Mouse (Mus musculus): Measurements from ENCODE around the gene Ftl1. TPM values are rescaled to one million over a fixed set of nuclear protein-coding genes. Genes with fewer than 3 reads are reported as not detected.

Gene Ftl1
- polyA plus RNA-seq, 1 experiment from 2014 or later: 4,462 TPM

- peak overlapping the region; percentile 70 for H3K4me2 ChIP-seq (ENCODE audit: low read depth, low read length)
- H3K4me1 ChIP-seq (ENCODE audit: control insufficient read depth, insufficient read depth, low read length): peaks cover 34% of the 10 kb centered on the region
- peak overlapping the region; percentile 89 for H3K4me3 ChIP-seq (replicated peaks; ENCODE audit: low read length)
- H3K27me3 ChIP-seq (ENCODE audit: control insufficient read depth, insufficient read depth, low read length): no peaks in the 10 kb centered on the region
- H3K9ac ChIP-seq (ENCODE audit: low read length): peak overlapping the region; percentile 76
- H3K27ac ChIP-seq (ENCODE audit: low read length): peak overlapping the region; percentile 93
- H3K36me3 ChIP-seq (ENCODE audit: control insufficient read depth, insufficient read depth, low read length): peaks cover 8% of the 10 kb centered on the region; the same call in 1 of the 2 replicates
- H3K9me3 ChIP-seq (replicated peaks; ENCODE audit: control insufficient read depth, low read length): no peaks in the 10 kb centered on the region
- 59% methylated on average over 7 of the region's 7 CpGs for WGBS
- no peak for ATAC-seq (ENCODE audit: insufficient read depth, low FRiP score)
Observed at GRCm38 (mm10) chr7:45460377-45460776, 693 bp upstream of the Ftl1 start.

GRCm38 (mm10) chr7:45458748-45459563, 728 bp downstream of the Ftl1 start:
- Histone ChIP-seq H3K9ac (ENCODE audit: low read length) (peak overlapping the region; percentile 91), H3K4me2 (ENCODE audit: low read depth, low read length) (peak overlapping the region; percentile 87), H3K4me1 (ENCODE audit: control insufficient read depth, insufficient read depth, low read length) (peaks cover 34% of the 10 kb centered on the region), H3K36me3 (ENCODE audit: control insufficient read depth, insufficient read depth, low read length) (peaks cover 7% of the 10 kb centered on the region), H3K9me3 (replicated peaks; ENCODE audit: control insufficient read depth, low read length) (no peaks in the 10 kb centered on the region), H3K27me3 (ENCODE audit: control insufficient read depth, insufficient read depth, low read length) (no peaks in the 10 kb centered on the region), H3K27ac (ENCODE audit: low read length) (peak overlapping the region; percentile 94), H3K4me3 (replicated peaks; ENCODE audit: low read length) (peak overlapping the region; percentile 89)
- WGBS: under 1% methylated on average over 43 of the region's 43 CpGs
- peak; percentile 64 for ATAC-seq (ENCODE audit: insufficient read depth, low FRiP score)

GRCm38 (mm10) chr7:45457204-45458060, 2.3 kb downstream of the Ftl1 start:
- Histone ChIP-seq H3K4me2 (ENCODE audit: low read depth, low read length) (peak overlapping the region; percentile 87), H3K9me3 (replicated peaks; ENCODE audit: control insufficient read depth, low read length) (no peaks in the 10 kb centered on the region), H3K4me1 (ENCODE audit: control insufficient read depth, insufficient read depth, low read length) (peaks cover 34% of the 10 kb centered on the region), H3K9ac (ENCODE audit: low read length) (peak overlapping the region; percentile 91), H3K4me3 (replicated peaks; ENCODE audit: low read length) (peak overlapping the region; percentile 89), H3K36me3 (ENCODE audit: control insufficient read depth, insufficient read depth, low read length) (peaks cover 7% of the 10 kb centered on the region; the same call in 1 of the 2 replicates), H3K27me3 (ENCODE audit: control insufficient read depth, insufficient read depth, low read length) (no peaks in the 10 kb centered on the region), H3K27ac (ENCODE audit: low read length) (peak overlapping the region; percentile 94; the same call in 1 of the 2 replicates)
- 46% methylated on average over 10 of the region's 10 CpGs for WGBS
- ATAC-seq (ENCODE audit: insufficient read depth, low FRiP score): no peak

GRCm38 (mm10) chr7:45456721-45457203, 2.9 kb downstream of the Ftl1 start:
- ATAC-seq (ENCODE audit: insufficient read depth, low FRiP score): no peak
- peak overlapping the region; percentile 35; the same call in 1 of the 2 replicates for H3K27ac ChIP-seq (ENCODE audit: low read length)
- H3K27me3 ChIP-seq (ENCODE audit: control insufficient read depth, insufficient read depth, low read length): no peaks in the 10 kb centered on the region
- H3K4me2 ChIP-seq (ENCODE audit: low read depth, low read length): 0 out of 2 replicates have a peak overlapping the region, but pooled peaks have one; percentile 87
- H3K4me1 ChIP-seq (ENCODE audit: control insufficient read depth, insufficient read depth, low read length): peaks cover 32% of the 10 kb centered on the region
- no peaks in the 10 kb centered on the region for H3K9me3 ChIP-seq (replicated peaks; ENCODE audit: control insufficient read depth, low read length)
- H3K4me3 ChIP-seq (replicated peaks; ENCODE audit: low read length): peak overlapping the region; percentile 89; the same call in 1 of the 2 replicates
- peaks cover 7% of the 10 kb centered on the region; the same call in 1 of the 2 replicates for H3K36me3 ChIP-seq (ENCODE audit: control insufficient read depth, insufficient read depth, low read length)
- peak overlapping the region; percentile 7; the same call in 1 of the 2 replicates for H3K9ac ChIP-seq (ENCODE audit: low read length)
- WGBS: 39% methylated on average over 9 of the region's 9 CpGs

- Histone ChIP-seq H3K27ac (ENCODE audit: low read length) (peak overlapping the region; percentile 35; the same call in 1 of the 2 replicates), H3K4me2 (ENCODE audit: low read depth, low read length) (no peak overlapping the region), H3K36me3 (ENCODE audit: control insufficient read depth, insufficient read depth, low read length) (peaks cover 7% of the 10 kb centered on the region; the same call in 1 of the 2 replicates), H3K4me3 (replicated peaks; ENCODE audit: low read length) (no peak overlapping the region), H3K4me1 (ENCODE audit: control insufficient read depth, insufficient read depth, low read length) (peaks cover 26% of the 10 kb centered on the region), H3K9me3 (replicated peaks; ENCODE audit: control insufficient read depth, low read length) (no peaks in the 10 kb centered on the region), H3K27me3 (ENCODE audit: control insufficient read depth, insufficient read depth, low read length) (no peaks in the 10 kb centered on the region), H3K9ac (ENCODE audit: low read length) (no peak overlapping the region)
- no peak for ATAC-seq (ENCODE audit: insufficient read depth, low FRiP score)
- WGBS: 71% methylated on average over 13 of the region's 13 CpGs
Observed at GRCm38 (mm10) chr7:45455932-45456696, 3.6 kb downstream of the Ftl1 start.

- Histone ChIP-seq H3K27me3 (ENCODE audit: control insufficient read depth, insufficient read depth, low read length) (no peaks in the 10 kb centered on the region), H3K4me3 (replicated peaks; ENCODE audit: low read length) (no peak overlapping the region), H3K27ac (ENCODE audit: low read length) (no peak overlapping the region), H3K4me1 (ENCODE audit: control insufficient read depth, insufficient read depth, low read length) (peaks cover 15% of the 10 kb centered on the region), H3K9ac (ENCODE audit: low read length) (no peak overlapping the region), H3K9me3 (replicated peaks; ENCODE audit: control insufficient read depth, low read length) (no peaks in the 10 kb centered on the region), H3K4me2 (ENCODE audit: low read depth, low read length) (no peak overlapping the region), H3K36me3 (ENCODE audit: control insufficient read depth, insufficient read depth, low read length) (peaks cover 7% of the 10 kb centered on the region; the same call in 1 of the 2 replicates)
- ATAC-seq (ENCODE audit: insufficient read depth, low FRiP score): no peak
- WGBS: 89% methylated on average over 15 of the region's 15 CpGs
Observed at GRCm38 (mm10) chr7:45454971-45455370, 4.7 kb downstream of the Ftl1 start.

GRCm38 (mm10) chr7:45451344-45451982, 8.2 kb downstream of the Ftl1 start:
- Histone ChIP-seq H3K36me3 (ENCODE audit: control insufficient read depth, insufficient read depth, low read length) (peaks cover 4% of the 10 kb centered on the region; the same call in 1 of the 2 replicates), H3K27me3 (ENCODE audit: control insufficient read depth, insufficient read depth, low read length) (no peaks in the 10 kb centered on the region), H3K9me3 (replicated peaks; ENCODE audit: control insufficient read depth, low read length) (no peaks in the 10 kb centered on the region), H3K4me1 (ENCODE audit: control insufficient read depth, insufficient read depth, low read length) (no peaks in the 10 kb centered on the region), H3K4me2 (ENCODE audit: low read depth, low read length) (no peak overlapping the region), H3K4me3 (replicated peaks; ENCODE audit: low read length) (no peak overlapping the region), H3K9ac (ENCODE audit: low read length) (no peak overlapping the region), H3K27ac (ENCODE audit: low read length) (no peak overlapping the region)
- 57% methylated on average over 23 of the region's 23 CpGs for WGBS
- ATAC-seq (ENCODE audit: insufficient read depth, low FRiP score): peak; percentile 80; the same call in 1 of the 2 replicates

GRCm38 (mm10) chr7:45449974-45450373, 9.7 kb downstream of the Ftl1 start:
- H3K36me3 ChIP-seq (ENCODE audit: control insufficient read depth, insufficient read depth, low read length): peaks cover 4% of the 10 kb centered on the region; the same call in 1 of the 2 replicates
- no peak overlapping the region for H3K27ac ChIP-seq (ENCODE audit: low read length)
- no peak overlapping the region for H3K9ac ChIP-seq (ENCODE audit: low read length)
- no peaks in the 10 kb centered on the region for H3K27me3 ChIP-seq (ENCODE audit: control insufficient read depth, insufficient read depth, low read length)
- H3K4me3 ChIP-seq (replicated peaks; ENCODE audit: low read length): no peak overlapping the region
- H3K9me3 ChIP-seq (replicated peaks; ENCODE audit: control insufficient read depth, low read length): no peaks in the 10 kb centered on the region
- H3K4me2 ChIP-seq (ENCODE audit: low read depth, low read length): no peak overlapping the region
- no peak for ATAC-seq (ENCODE audit: insufficient read depth, low FRiP score)
- WGBS: 91% methylated on average over 1 of the region's 1 CpGs
- no peaks in the 10 kb centered on the region for H3K4me1 ChIP-seq (ENCODE audit: control insufficient read depth, insufficient read depth, low read length)

Data from stomach, embryonic 16.5 days (tissue).